Mouse (Mus musculus): Measurements from ENCODE around the gene Runx1.

- TF ChIP-seq CEBPB (IDR thresholded peaks at IDR 0.05; ENCODE audit: insufficient read depth, poor library complexity, severe bottlenecking) (no peak), POLR2A (IDR thresholded peaks at IDR 0.05; ENCODE audit: insufficient read length, low read depth) (no peak), E2F4 (IDR thresholded peaks at IDR 0.05; ENCODE audit: insufficient read depth) (no peak), TCF12 (IDR thresholded peaks at IDR 0.05; ENCODE audit: insufficient read depth, poor library complexity, severe bottlenecking) (no peak), USF1 (IDR thresholded peaks at IDR 0.05; ENCODE audit: low read depth) (no peak), MYOD1 (IDR thresholded peaks at IDR 0.05; ENCODE audit: control insufficient read depth in 1 of 3, insufficient read length in 2 of 3, low read depth in 2 of 3) (no peak), SRF (IDR thresholded peaks at IDR 0.05; ENCODE audit: control insufficient read depth, insufficient read length, low read depth) (no peak), POLR2AphosphoS2 (IDR thresholded peaks at IDR 0.05; ENCODE audit: insufficient read length, low read depth) (peak; percentile 73), MAX (IDR thresholded peaks at IDR 0.05; ENCODE audit: low read depth) (no peak), TCF3 (IDR thresholded peaks at IDR 0.05; ENCODE audit: insufficient read length, low read depth) (no peak), REST (IDR thresholded peaks at IDR 0.05; ENCODE audit: insufficient read depth, insufficient read length) (no peak)
Observed at GRCm38 (mm10) chr16:92632115-92632763, 193.7 kb downstream of the Runx1 start.

All from myocyte (in vitro differentiated cells).